Comparison of ENCODE assay signal across 23 mouse cellular contexts in genomic region chr2:179985695-179986094, GRCm38 (mm10). TPM values are rescaled to one million over a fixed set of nuclear protein-coding genes. Genes with fewer than 3 reads are reported as not detected.
A peak's percentile ranks its signal among the peaks of the same experiment; 100 is the strongest.
DNase-seq lines count a peak whose midpoint lies in the region; ATAC-seq and TF ChIP-seq lines count a peak whose summit lies in the region.
"Had no signal": no experiment of that assay in that cellular context is flagged by ENCODE, and none has a peak within 500 bp of the region (broad histone marks: within the 10 kb centered on the region; RNA-seq: fewer than 3 reads in every experiment).

No protein-coding gene starts in this region.

- no peak overlapping the region for H3K9ac ChIP-seq in heart, embryonic 13.5 days
- H3K9ac ChIP-seq in liver, embryonic 11.5 days (ENCODE audit: low read depth, low read length) = no peak overlapping the region
- H3K9ac ChIP-seq in CH12.LX (ENCODE audit: insufficient read depth, low read depth) = no peak overlapping the region
- H3K9ac ChIP-seq: embryonic facial prominence, embryonic 13.5 days; embryonic facial prominence, embryonic 15.5 days; forebrain, embryonic 13.5 days; forebrain, embryonic 15.5 days; forebrain, postnatal 0 days had no signal

- peaks cover 8% of the 10 kb centered on the region; the same call in 1 of the 2 replicates for H3K27me3 ChIP-seq in heart, embryonic 13.5 days (replicated peaks)
- no peaks in the 10 kb centered on the region for H3K27me3 ChIP-seq in liver, embryonic 11.5 days (replicated peaks; ENCODE audit: control insufficient read depth, insufficient read depth, low read length)
- H3K27me3 ChIP-seq in CH12.LX (replicated peaks) = no peaks in the 10 kb centered on the region
- H3K27me3 ChIP-seq: embryonic facial prominence, embryonic 13.5 days; embryonic facial prominence, embryonic 15.5 days; forebrain, embryonic 13.5 days; forebrain, embryonic 15.5 days had no signal

- 81% methylated on average over 1 of the region's 1 CpGs for WGBS in heart, embryonic 13.5 days
- 85% methylated on average over 1 of the region's 1 CpGs for WGBS in liver, embryonic 11.5 days

- H3K4me3 ChIP-seq in heart, embryonic 13.5 days = no peak overlapping the region
- no peak overlapping the region for H3K4me3 ChIP-seq in liver, embryonic 11.5 days (ENCODE audit: low read depth, low read length)
- H3K4me3 ChIP-seq in CH12.LX (replicated peaks in 1 of 3; ENCODE audit: low read depth in 2 of 3, low read length in 2 of 3, poor library complexity in 1 of 3) = no peak overlapping the region
- H3K4me3 ChIP-seq: embryonic facial prominence, embryonic 13.5 days; embryonic facial prominence, embryonic 15.5 days; forebrain, embryonic 13.5 days; forebrain, embryonic 15.5 days had no signal

- dilution Hi-C loops in CH12.LX (cut with MboI; ENCODE audit: extremely low pct_ligation_motif_present, extremely low pct_unique_long_range_greater_than_20kb, low sequenced_read_pairs) = no loop called here

- peak; percentile 52; the same call in 1 of the 2 replicates for TF ChIP-seq EP300 in CH12.LX (IDR thresholded peaks at IDR 0.05; ENCODE audit: low read length)

- no peaks in the 10 kb centered on the region for H3K79me2 ChIP-seq in CH12.LX (replicated peaks; ENCODE audit: control insufficient read depth, extremely low read depth, insufficient read depth, poor library complexity, severe bottlenecking)

- DNase-seq in heart, adult 8-10 months (ENCODE audit: low spot score) = no peak
- peak; percentile 24 for DNase-seq in liver, embryonic 11.5 days (ENCODE audit: low spot score)
- DNase-seq in liver = no peak
- no peak for DNase-seq in CH12.LX (ENCODE audit: extremely low read depth)
- DNase-seq: adrenal gland, adult 2 months; adrenal gland, postnatal 10 days; adrenal gland, postnatal 25 days; B cell, adult 2 months; cerebellum, adult 11 months; cerebellum, adult 18-20 months; cerebellum, adult 8-10 months; cerebellum, adult 9-11 months; cerebellum, postnatal 14 days; cerebellum, postnatal 36 days; embryo, embryonic 11 days; forebrain, postnatal 0 days had no signal

- no peak for ATAC-seq in heart, embryonic 13.5 days (ENCODE audit: extremely low read depth, insufficient number of reproducible peaks, low FRiP score, low TSS enrichment)
- ATAC-seq in liver, embryonic 11.5 days (replicated peaks; ENCODE audit: low FRiP score) = no peak
- no peak for ATAC-seq in erythroblast, adult 5-6 weeks (replicated peaks; ENCODE audit: low FRiP score, poor library complexity, severe bottlenecking)
- ATAC-seq: CD4-positive, CD25-positive, alpha-beta regulatory T cell, adult 4 months; forebrain, embryonic 13.5 days; forebrain, embryonic 15.5 days; forebrain, postnatal 0 days had no signal

- peaks cover 39% of the 10 kb centered on the region for H3K4me1 ChIP-seq in heart, embryonic 13.5 days
- no peaks in the 10 kb centered on the region for H3K4me1 ChIP-seq in liver, embryonic 11.5 days (replicated peaks; ENCODE audit: control insufficient read depth, insufficient read depth, low read length)
- H3K4me1 ChIP-seq in CH12.LX (ENCODE audit: control insufficient read depth in 1 of 2, insufficient read depth in 2 of 2) = peaks cover 27 to 32% of the 10 kb centered on the region in 2 experiments
- H3K4me1 ChIP-seq: embryonic facial prominence, embryonic 15.5 days; forebrain, embryonic 13.5 days; forebrain, embryonic 15.5 days had no signal

- H3K36me3 ChIP-seq in heart, embryonic 13.5 days = no peaks in the 10 kb centered on the region
- H3K36me3 ChIP-seq in liver, embryonic 11.5 days (ENCODE audit: control insufficient read depth, insufficient read depth, low read length) = no peaks in the 10 kb centered on the region
- H3K36me3 ChIP-seq in CH12.LX (replicated peaks in 1 of 2; ENCODE audit: control insufficient read depth in 1 of 2, insufficient read depth in 1 of 2, low read length in 1 of 2) = peaks cover 0 to 3% of the 10 kb centered on the region in 2 experiments
- H3K36me3 ChIP-seq: embryonic facial prominence, embryonic 13.5 days; embryonic facial prominence, embryonic 15.5 days; forebrain, embryonic 15.5 days had no signal

- TF ChIP-seq RAD21 in CH12.LX (IDR thresholded peaks at IDR 0.05; ENCODE audit: low read depth, low read length) = no peak

- in situ Hi-C loops in CH12.LX (cut with MboI; ENCODE audit: low pct_ligation_motif_present, low pct_unique_long_range_greater_than_20kb, low sequenced_read_pairs) = no loop called here

- TF ChIP-seq POLR2A in CH12.LX (IDR thresholded peaks at IDR 0.05; ENCODE audit: low read depth, low read length) = no peak

- no peak overlapping the region for H3K4me2 ChIP-seq in heart, embryonic 13.5 days
- no peak overlapping the region for H3K4me2 ChIP-seq in liver, embryonic 11.5 days
- H3K4me2 ChIP-seq in CH12.LX (ENCODE audit: insufficient read depth, low read depth, poor library complexity, severe bottlenecking) = peak overlapping the region; percentile 25
- H3K4me2 ChIP-seq: embryonic facial prominence, embryonic 13.5 days; embryonic facial prominence, embryonic 15.5 days; forebrain, embryonic 13.5 days; forebrain, embryonic 15.5 days had no signal

- no peak for TF ChIP-seq CTCF in CH12.LX (conservative IDR thresholded peaks at IDR 0.05 in 1 of 2, IDR thresholded peaks at IDR 0.05 in 1 of 2; ENCODE audit: low read depth in 2 of 2, low read length in 2 of 2)

- H3K27ac ChIP-seq in heart, embryonic 13.5 days (replicated peaks) = peak overlapping the region; percentile 39; the same call in 1 of the 2 replicates
- H3K27ac ChIP-seq in liver, embryonic 11.5 days (ENCODE audit: low read depth, low read length) = no peak overlapping the region
- peak overlapping the region; percentile 13; the same call in 1 of the 2 replicates for H3K27ac ChIP-seq in CH12.LX (ENCODE audit: insufficient read depth, low read depth)
- H3K27ac ChIP-seq: embryonic facial prominence, embryonic 13.5 days; embryonic facial prominence, embryonic 15.5 days; forebrain, embryonic 13.5 days; forebrain, embryonic 15.5 days had no signal

- no peaks in the 10 kb centered on the region for H3K9me3 ChIP-seq in heart, embryonic 13.5 days
- no peaks in the 10 kb centered on the region for H3K9me3 ChIP-seq in liver, embryonic 11.5 days (ENCODE audit: control insufficient read depth, low read length)
- H3K9me3 ChIP-seq in CH12.LX (replicated peaks; ENCODE audit: low read length) = no peaks in the 10 kb centered on the region
- H3K9me3 ChIP-seq: embryonic facial prominence, embryonic 13.5 days; embryonic facial prominence, embryonic 15.5 days; forebrain, embryonic 13.5 days; forebrain, embryonic 15.5 days had no signal

TF ChIP-seq in CH12.LX, 34 proteins besides CTCF, POLR2A, EP300 and RAD21 (continues in another document):
- TF ChIP-seq MAX (IDR thresholded peaks at IDR 0.05; ENCODE audit: low read length) (no peak), JUND (conservative IDR thresholded peaks at IDR 0.05; ENCODE audit: low read depth, low read length) (peak; percentile 75), ZC3H11A (IDR thresholded peaks at IDR 0.05; ENCODE audit: low read depth, low read length) (no peak), ZNF384 (IDR thresholded peaks at IDR 0.05; ENCODE audit: low read depth, low read length) (no peak), SMC3 (IDR thresholded peaks at IDR 0.05; ENCODE audit: low read depth, low read length) (no peak), MAZ (IDR thresholded peaks at IDR 0.05; ENCODE audit: low read depth, low read length) (peak; percentile 67), ZKSCAN1 (IDR thresholded peaks at IDR 0.05; ENCODE audit: borderline replicate concordance, low read depth, low read length) (no peak), MYC (IDR thresholded peaks at IDR 0.05; ENCODE audit: low read depth, low read length) (no peak), PAX5 (IDR thresholded peaks at IDR 0.05; ENCODE audit: low read length) (no peak)

RNA-seq across cellular contexts. Expression of gene Taf4, which starts 9.2 kb away (rescaled TPM):
- 1.7 and 1.9 TPM in 2 replicates for polyA plus RNA-seq in heart, embryonic 13.5 days (2015; fragmentation: Nextera tagmentation; extraction: Ambion mirVana)
- total RNA-seq in heart, adult 8-10 months (2022) = 10 to 100 TPM; 13.0 to 21.5 (median 16.1) TPM
- 4.2 and 4.9 TPM in 2 replicates for polyA plus RNA-seq in liver, embryonic 11.5 days (2014; fragmentation: Nextera tagmentation; extraction: Ambion mirVana)
- total RNA-seq in CH12.LX (2012; rRNA removed) (5.0 and 5.5 TPM in 2 replicates), CH12.LX (2014; rRNA removed) (3.0 and 3.5 TPM in 2 replicates)
- polyA plus RNA-seq in CH12.LX (2012; ENCODE audit: insufficient read length, low read depth) = 14.5 and 19.0 TPM in 2 replicates
- total RNA-seq in erythroblast, adult 5-6 weeks (2015; ENCODE audit: low replicate concordance) = 11.0 and 12.7 TPM in 2 replicates
- total RNA-seq in erythroblast, adult 5-6 weeks (2017; ENCODE audit: low replicate concordance) = 39.6 and 47.5 TPM in 2 replicates

RNA-seq across cellular contexts. Expression of gene Lsm14b, which starts 39.1 kb away (rescaled TPM):
- polyA plus RNA-seq in heart, embryonic 13.5 days (2015; fragmentation: Nextera tagmentation; extraction: Ambion mirVana) = 4.8 and 5.3 TPM in 2 replicates
- total RNA-seq in heart, adult 8-10 months (2022) = 10 to 100 TPM; 63.9 to 69.4 (median 67.0) TPM
- 2.7 and 3.0 TPM in 2 replicates for polyA plus RNA-seq in liver, embryonic 11.5 days (2014; fragmentation: Nextera tagmentation; extraction: Ambion mirVana)
- total RNA-seq in CH12.LX (2012; rRNA removed) (16.5 and 16.9 TPM in 2 replicates), CH12.LX (2014; rRNA removed) (12.2 and 12.6 TPM in 2 replicates)
- 15.3 and 15.6 TPM in 2 replicates for polyA plus RNA-seq in CH12.LX (2012; ENCODE audit: insufficient read length, low read depth)
- 1.7 and 7.3 TPM in 2 replicates for total RNA-seq in erythroblast, adult 5-6 weeks (2015; ENCODE audit: low replicate concordance)
- 1.3 and 10.0 TPM in 2 replicates for total RNA-seq in erythroblast, adult 5-6 weeks (2017; ENCODE audit: low replicate concordance)

RNA-seq across cellular contexts. Expression of gene Psma7, which starts 56.5 kb away (rescaled TPM):
- polyA plus RNA-seq in heart, embryonic 13.5 days (2015; fragmentation: Nextera tagmentation; extraction: Ambion mirVana) = 382 and 477 TPM in 2 replicates
- total RNA-seq in heart, adult 8-10 months (2022) = 100 to 1,000 TPM; 140 to 162 (median 155) TPM
- 710 and 721 TPM in 2 replicates for polyA plus RNA-seq in liver, embryonic 11.5 days (2014; fragmentation: Nextera tagmentation; extraction: Ambion mirVana)
- 443 and 533 TPM in 2 replicates for total RNA-seq in CH12.LX (2012; rRNA removed)
- 569 and 598 TPM in 2 replicates for total RNA-seq in CH12.LX (2014; rRNA removed)
- polyA plus RNA-seq in CH12.LX (2012; ENCODE audit: insufficient read length, low read depth) = 418 and 466 TPM in 2 replicates
- 66.3 and 90.5 TPM in 2 replicates for total RNA-seq in erythroblast, adult 5-6 weeks (2015; ENCODE audit: low replicate concordance)
- total RNA-seq in erythroblast, adult 5-6 weeks (2017; ENCODE audit: low replicate concordance) = 48.8 and 90.3 TPM in 2 replicates

RNA-seq across cellular contexts. Expression of gene Ss18l1, which starts 56.6 kb away (rescaled TPM):
- polyA plus RNA-seq in heart, embryonic 13.5 days (2015; fragmentation: Nextera tagmentation; extraction: Ambion mirVana) = 2.5 and 3.0 TPM in 2 replicates
- total RNA-seq in heart, adult 8-10 months (2022) = 1 to 10 TPM; 1.6 to 3.1 (median 2.4) TPM
- 2.6 and 2.7 TPM in 2 replicates for polyA plus RNA-seq in liver, embryonic 11.5 days (2014; fragmentation: Nextera tagmentation; extraction: Ambion mirVana)
- total RNA-seq in CH12.LX (2012; rRNA removed) = 2.1 and 3.0 TPM in 2 replicates
- total RNA-seq in CH12.LX (2014; rRNA removed) = 2.0 TPM in 2 replicates
- 1.7 and 2.1 TPM in 2 replicates for polyA plus RNA-seq in CH12.LX (2012; ENCODE audit: insufficient read length, low read depth)
- not detected in 2 replicates for total RNA-seq in erythroblast, adult 5-6 weeks (2015; ENCODE audit: low replicate concordance)
- 0.34 and 0.84 TPM in 2 replicates for total RNA-seq in erythroblast, adult 5-6 weeks (2017; ENCODE audit: low replicate concordance)
